Mouse (Mus musculus): ENCODE measurements around the gene Gm10324. TPM values are rescaled to one million over a fixed set of nuclear protein-coding genes. Genes with fewer than 3 reads are reported as not detected.

Gm10324 gene
- polyA plus RNA-seq (2017; shearing (Covaris generic)), result not detected

GRCm38 (mm10) chr13:66119247-66119646 is at the start of gene Gm10324:
Gene Gm10324, plus strand, starts transcription at chr13:66119547.

Other genes starting within 250 kb of the Gm10324 start
- gene Gm10772, start 108.0 kb downstream of the Gm10324 start, polyA plus RNA-seq (2017; shearing (Covaris generic)), result not detected

All from effector memory CD4-positive, alpha-beta T cell, adult 5 months (primary cell).